Mouse (Mus musculus) ES-Bruce4 (cell line): ENCODE results near the gene Tmem262. TPM values are rescaled to one million over a fixed set of nuclear protein-coding genes. Genes with fewer than 3 reads are reported as not detected.

Source experiments
- H3K27ac ChIP-seq: 2 replicates; pipeline ENCODE4 v1.5.1; 2012; ENCODE audit warnings: low read length, inconsistent platforms; ENCODE audit not compliant: insufficient read depth
- H3K27me3 ChIP-seq: 2 replicates; pipeline ENCODE4 v1.6.1; 2012; ENCODE audit warnings: mild to moderate bottlenecking, low read length, inconsistent platforms; ENCODE audit not compliant: control insufficient read depth, poor library complexity, insufficient read depth, severe bottlenecking
- H3K36me3 ChIP-seq: 2 replicates; pipeline ENCODE4 v1.6.1; 2012; ENCODE audit warnings: inconsistent platforms, mild to moderate bottlenecking, low read length, moderate library complexity; ENCODE audit not compliant: control insufficient read depth, poor library complexity, insufficient read depth, severe bottlenecking
- H3K4me1 ChIP-seq: one replicate; pipeline ENCODE4 v1.8.1; 2011; ENCODE audit warnings: low read length; ENCODE audit not compliant: control insufficient read depth, insufficient read depth
- H3K4me3 ChIP-seq: 2 replicates; pipeline ENCODE4 v1.5.1; 2011; ENCODE audit warnings: low read depth, mild to moderate bottlenecking, low read length
- H3K9ac ChIP-seq: 2 replicates; pipeline ENCODE4 v1.6.1; 2012; ENCODE audit warnings: low read depth, mild to moderate bottlenecking, inconsistent platforms; ENCODE audit not compliant: poor library complexity, severe bottlenecking
- H3K9me3 ChIP-seq: replicated peaks from 2 replicates; pipeline ENCODE4 v1.6.1; 2012; ENCODE audit warnings: mild to moderate bottlenecking, low read length, inconsistent platforms; ENCODE audit not compliant: control insufficient read depth, poor library complexity, insufficient read depth, severe bottlenecking
- CTCF ChIP-seq: IDR thresholded peaks from one replicate; pipeline ENCODE4 v1.8.1; 2011; ENCODE audit warnings: low read depth, low read length
- EP300 ChIP-seq: IDR thresholded peaks from 2 replicates; pipeline ENCODE4 v1.6.1; 2011; ENCODE audit warnings: low read depth, low read length; ENCODE audit not compliant: insufficient read depth
- POLR2A ChIP-seq: IDR thresholded peaks from one replicate; pipeline ENCODE4 v1.8.1; 2011; ENCODE audit warnings: low read length; ENCODE audit not compliant: insufficient read depth
- polyA plus RNA-seq: library from polyadenylated mRNA; stranded (reverse); fragments of >200 nt; gene quantifications from 2 replicates; pipeline ENCODE4 v1.2.4, GENCODE M21; 2011; ENCODE audit warnings: low read depth; ENCODE audit not compliant: missing spikeins, insufficient read depth, insufficient read length

Tmem262 gene
- polyA plus RNA-seq, 1 experiment = not detected

DNA sequence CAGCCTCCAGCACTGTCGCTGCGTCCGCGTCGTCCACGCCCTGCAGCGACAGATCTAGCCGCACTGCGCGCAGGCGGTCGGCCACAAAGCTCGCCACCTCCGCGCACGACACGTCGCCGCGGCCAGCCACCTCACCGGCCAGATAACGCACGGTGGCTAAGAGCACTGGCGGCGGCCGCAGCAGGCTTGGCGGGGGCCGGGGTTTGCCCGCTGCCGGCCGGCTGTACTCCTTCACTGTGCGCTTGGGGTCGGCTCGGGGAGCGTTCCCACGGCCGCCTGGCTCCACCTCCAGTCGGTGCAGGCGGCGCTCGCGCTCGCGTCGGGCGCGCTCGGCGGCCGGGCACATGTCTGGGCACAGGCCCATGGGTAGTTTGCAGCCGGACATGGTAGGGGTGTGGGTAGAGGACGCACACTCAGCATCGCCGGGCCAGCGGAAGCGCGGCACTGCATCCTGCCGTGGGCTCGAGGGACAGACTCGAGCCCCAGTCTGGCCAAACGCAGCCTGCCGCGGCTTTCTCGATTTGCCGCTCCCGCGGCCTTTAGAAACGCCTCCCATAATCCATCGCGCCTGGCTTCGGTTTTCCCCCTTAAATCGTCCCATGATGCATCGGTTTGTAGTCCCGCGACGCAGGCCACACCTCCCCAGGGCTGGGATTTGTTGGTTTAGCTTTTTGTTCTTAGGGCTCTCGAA lies 38.3 kb downstream of the Tmem262 start, which contains the start of gene Sac3d1:
Gene Sac3d1, minus strand, starts transcription at position 665 of the 691 bp plus-strand sequence.
- Histone ChIP-seq H3K27me3 (no peaks in the 10 kb centered on the region), H3K36me3 (peaks cover 14% of the 10 kb centered on the region), H3K4me1 (peaks cover 2% of the 10 kb centered on the region), H3K4me3 (peak within 1 kb of the TSS; percentile 80), H3K27ac (peak within 1 kb of the TSS; percentile 72), H3K9me3 (no peaks in the 10 kb centered on the region), H3K9ac (peak within 1 kb of the TSS; percentile 86)
- no peak for TF ChIP-seq EP300
- TF ChIP-seq POLR2A = peak; percentile 76

DNA sequence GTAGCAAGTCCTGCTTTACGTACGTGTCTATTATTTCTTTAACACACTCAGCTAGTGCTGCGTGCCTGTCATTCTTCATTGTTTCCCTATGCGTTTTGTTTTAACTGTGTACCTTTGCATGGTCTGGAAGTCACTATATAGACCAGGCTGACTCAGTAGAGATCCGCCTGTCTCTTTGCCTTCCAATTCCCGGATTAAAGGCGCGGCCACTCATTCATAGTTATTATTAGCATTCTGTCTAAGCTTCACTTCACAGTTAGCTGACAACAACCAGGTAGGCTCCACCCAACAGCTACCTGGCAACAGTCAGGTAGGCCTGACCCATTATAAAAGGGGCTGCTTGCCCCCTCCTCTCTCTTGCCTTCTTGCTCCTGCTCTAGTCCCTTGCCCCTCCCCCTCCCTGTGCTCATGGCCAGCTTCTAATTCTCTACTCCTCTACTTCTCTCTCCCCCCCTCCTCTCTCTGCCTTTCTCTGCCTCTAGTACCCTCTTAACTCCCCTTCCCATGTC lies 38.9 kb downstream of the Tmem262 start:
- H3K9ac ChIP-seq = peak overlapping the region; percentile 86; the same call in 1 of the 2 replicates
- peak overlapping the region; percentile 57 for H3K4me3 ChIP-seq
- peaks cover 2% of the 10 kb centered on the region for H3K4me1 ChIP-seq
- TF ChIP-seq EP300 = no peak
- no peaks in the 10 kb centered on the region for H3K9me3 ChIP-seq
- H3K27ac ChIP-seq = peak overlapping the region; percentile 72
- no peaks in the 10 kb centered on the region for H3K27me3 ChIP-seq
- H3K36me3 ChIP-seq = peaks cover 14% of the 10 kb centered on the region

DNA sequence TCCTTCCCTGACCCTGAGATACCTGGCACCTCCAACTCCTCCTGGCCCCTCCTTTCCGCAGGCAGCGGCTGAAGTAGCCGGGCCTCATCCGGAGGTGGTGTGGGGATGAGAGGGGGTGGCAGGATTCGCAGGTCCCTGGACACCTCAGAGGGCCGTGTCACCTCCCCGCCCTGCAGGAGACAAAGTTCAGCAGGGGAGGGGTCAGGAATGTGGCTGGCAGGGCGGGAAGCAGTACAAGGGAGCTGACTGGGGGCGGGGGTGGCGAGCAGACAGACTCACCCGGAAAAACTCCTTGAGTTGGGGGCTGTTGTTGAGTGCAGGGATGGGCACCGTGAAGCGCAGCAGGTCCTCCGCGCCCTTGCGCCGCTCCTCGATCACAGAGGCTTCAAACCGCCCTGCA lies 41.9 kb downstream of the Tmem262 start:
- TF ChIP-seq POLR2A = no peak
- TF ChIP-seq EP300 = no peak
- TF ChIP-seq CTCF = no peak
- peak overlapping the region; percentile 19 for H3K4me3 ChIP-seq
- no peaks in the 10 kb centered on the region for H3K27me3 ChIP-seq
- H3K27ac ChIP-seq = no peak overlapping the region
- peaks cover 2% of the 10 kb centered on the region for H3K4me1 ChIP-seq
- H3K36me3 ChIP-seq = no peaks in the 10 kb centered on the region
- no peak overlapping the region for H3K9ac ChIP-seq
- no peaks in the 10 kb centered on the region for H3K9me3 ChIP-seq

DNA sequence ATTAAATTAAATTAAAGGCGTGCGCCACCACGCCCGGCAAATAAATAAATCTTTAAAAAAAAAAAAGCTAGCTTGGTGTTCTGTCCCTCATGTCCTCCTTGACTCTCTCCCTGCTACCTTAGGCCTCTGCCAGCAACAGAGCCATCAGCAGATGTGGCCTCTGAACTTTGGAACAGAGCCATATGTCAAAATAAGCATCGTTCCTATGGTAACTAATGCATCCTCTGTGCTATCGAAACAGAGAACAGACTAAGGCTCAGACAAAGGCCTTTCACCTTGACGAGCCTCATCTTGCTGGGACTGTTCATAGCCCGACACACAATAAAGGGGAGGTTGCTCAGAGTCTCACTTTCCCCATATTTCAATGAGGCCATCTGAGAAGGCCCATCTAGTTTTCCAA lies 43.5 kb downstream of the Tmem262 start:
- H3K4me3 ChIP-seq = no peak overlapping the region
- H3K36me3 ChIP-seq = no peaks in the 10 kb centered on the region
- no peak overlapping the region for H3K9ac ChIP-seq
- TF ChIP-seq EP300 (no peak), POLR2A (no peak), CTCF (no peak)
- peaks cover 2% of the 10 kb centered on the region for H3K4me1 ChIP-seq
- no peaks in the 10 kb centered on the region for H3K27me3 ChIP-seq
- H3K27ac ChIP-seq = no peak overlapping the region
- no peaks in the 10 kb centered on the region for H3K9me3 ChIP-seq

DNA sequence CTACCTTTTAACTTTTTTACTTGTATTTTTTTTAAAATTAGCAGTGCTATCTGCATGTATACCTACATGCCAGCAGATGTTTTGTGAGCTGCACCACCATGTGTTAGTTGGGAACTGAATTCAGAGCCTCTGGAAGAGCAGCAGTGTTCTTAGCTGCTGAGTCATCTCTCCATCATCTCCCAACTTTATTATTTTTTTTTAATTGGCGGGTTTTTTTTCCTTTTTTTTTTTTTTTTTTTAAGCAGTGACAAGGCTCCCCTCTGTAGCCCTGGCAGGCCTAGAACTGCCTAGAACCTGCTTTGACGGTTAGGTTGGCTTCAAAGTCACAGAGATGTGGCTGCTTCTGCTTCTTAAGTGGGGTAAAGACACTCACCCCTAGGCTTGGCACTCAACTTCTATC lies 45.1 kb downstream of the Tmem262 start:
- Histone ChIP-seq H3K9me3 (no peaks in the 10 kb centered on the region), H3K4me3 (no peak overlapping the region), H3K27me3 (no peaks in the 10 kb centered on the region), H3K36me3 (no peaks in the 10 kb centered on the region), H3K4me1 (peaks cover 2% of the 10 kb centered on the region), H3K9ac (no peak overlapping the region), H3K27ac (no peak overlapping the region)
- no peak for TF ChIP-seq CTCF
- no peak for TF ChIP-seq EP300
- no peak for TF ChIP-seq POLR2A

DNA sequence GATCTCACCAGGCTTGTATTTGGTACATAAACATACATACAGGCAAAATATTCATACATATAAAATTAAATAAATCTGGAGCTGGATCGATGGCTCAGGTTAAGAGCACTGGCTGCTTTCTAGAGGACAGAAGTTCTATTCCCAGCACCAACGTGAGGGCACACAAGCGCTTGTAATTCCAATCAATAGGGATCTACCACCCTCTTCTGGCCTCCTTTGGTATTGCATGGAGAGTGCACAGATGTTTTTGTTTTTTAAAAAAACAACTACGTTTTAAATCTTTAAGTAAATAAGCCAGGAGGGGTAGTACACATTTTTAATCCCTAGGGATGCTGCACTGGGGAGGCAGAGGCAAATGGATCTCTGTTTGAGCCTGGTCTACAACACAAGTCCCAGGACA lies 46.5 kb downstream of the Tmem262 start:
- H3K9ac ChIP-seq = no peak overlapping the region
- no peaks in the 10 kb centered on the region for H3K9me3 ChIP-seq
- no peaks in the 10 kb centered on the region for H3K4me1 ChIP-seq
- no peak overlapping the region for H3K4me3 ChIP-seq
- H3K27me3 ChIP-seq = no peaks in the 10 kb centered on the region
- H3K27ac ChIP-seq = no peak overlapping the region
- no peaks in the 10 kb centered on the region for H3K36me3 ChIP-seq
- no peak for TF ChIP-seq POLR2A
- peak; percentile 3 for TF ChIP-seq CTCF
